Mouse (Mus musculus) intestine, embryonic 16.5 days (tissue): ENCODE results near the gene Aacs. TPM values are rescaled to one million over a fixed set of nuclear protein-coding genes. Genes with fewer than 3 reads are reported as not detected.

Experiments used
- ATAC-seq: fragments of 200-750 bp; cut with Nextera tagmentation; 2 replicates; pipeline ENCODE4 v1.8.0; 2017; ENCODE audit warnings: moderate TSS enrichment, moderate library complexity
- H3K27ac ChIP-seq: fragments of 300-500 bp; sonication (generic); 2 replicates; pipeline ENCODE4 v1.5.1; 2014; ENCODE audit warnings: mild to moderate bottlenecking, low read length
- H3K27me3 ChIP-seq: fragments of 300-500 bp; sonication (generic); replicated peaks from 2 replicates; pipeline ENCODE4 v1.6.1; 2014; ENCODE audit warnings: low read length, control low read depth, mixed read lengths; ENCODE audit not compliant: control insufficient read depth, insufficient read depth
- H3K36me3 ChIP-seq: fragments of 300-500 bp; sonication (generic); 2 replicates; pipeline ENCODE4 v1.6.1; 2014; ENCODE audit warnings: low read length, control low read depth; ENCODE audit not compliant: control insufficient read depth, insufficient read depth
- H3K4me1 ChIP-seq: fragments of 300-500 bp; sonication (generic); 2 replicates; pipeline ENCODE4 v1.6.1; 2014; ENCODE audit warnings: low read length, control low read depth, mixed read lengths; ENCODE audit not compliant: control insufficient read depth, insufficient read depth
- H3K4me2 ChIP-seq: fragments of 300-500 bp; sonication (generic); 2 replicates; pipeline ENCODE4 v1.6.1; 2014; ENCODE audit warnings: low read depth, low read length, control low read depth
- H3K4me3 ChIP-seq: fragments of 300-500 bp; sonication (generic); 2 replicates; pipeline ENCODE4 v1.5.1; 2014; ENCODE audit warnings: mild to moderate bottlenecking, low read length
- H3K9ac ChIP-seq: fragments of 300-500 bp; sonication (generic); 2 replicates; pipeline ENCODE4 v1.6.1; 2014; ENCODE audit warnings: low read depth, low read length
- H3K9me3 ChIP-seq: fragments of 300-500 bp; sonication (generic); 2 replicates; pipeline ENCODE4 v1.6.1; 2016; ENCODE audit warnings: low read length, control low read depth; ENCODE audit not compliant: control insufficient read depth
- WGBS: fragments of 180-500 bp; shearing (Covaris S2); extraction: QIAGEN DNeasy Blood & Tissue Kit; methylation state at CpG from one replicate; pipeline ENCODE4 v1.1.7; 2014; 5-methylcytosine and 5-hydroxymethylcytosine counted together
- polyA plus RNA-seq: library from polyadenylated mRNA; unstranded; fragments of >200 nt; fragmentation: Nextera tagmentation; extraction: Ambion mirVana; gene quantifications from 2 replicates; pipeline ENCODE4 v1.2.1, GENCODE M21; 2015

Aacs gene
- polyA plus RNA-seq, 1 experiment from 2014 or later, result 83.5 TPM

- peaks cover 35% of the 10 kb centered on the region for H3K36me3 ChIP-seq
- no peak overlapping the region for H3K4me2 ChIP-seq
- no peak overlapping the region for H3K4me3 ChIP-seq
- no peaks in the 10 kb centered on the region for H3K4me1 ChIP-seq
- no peak for ATAC-seq
- WGBS, result 89% methylated on average over 12 of the region's 12 CpGs
- H3K27ac ChIP-seq, result no peak overlapping the region
- H3K9me3 ChIP-seq, result no peaks in the 10 kb centered on the region
- H3K9ac ChIP-seq, result no peak overlapping the region
- no peaks in the 10 kb centered on the region for H3K27me3 ChIP-seq
Measured at GRCm38 (mm10) chr5:125515006-125515405, 39.4 kb downstream of the Aacs start.

GRCm38 (mm10) chr5:125518640-125519039 is 43.0 kb downstream of the Aacs start:
- ATAC-seq, result no peak
- H3K27me3 ChIP-seq, result no peaks in the 10 kb centered on the region
- H3K4me1 ChIP-seq, result no peaks in the 10 kb centered on the region
- H3K27ac ChIP-seq, result no peak overlapping the region
- H3K36me3 ChIP-seq, result peaks cover 21% of the 10 kb centered on the region
- 70% methylated on average over 5 of the region's 5 CpGs for WGBS
- no peak overlapping the region for H3K4me3 ChIP-seq
- H3K9ac ChIP-seq, result no peak overlapping the region
- no peak overlapping the region for H3K4me2 ChIP-seq
- no peaks in the 10 kb centered on the region for H3K9me3 ChIP-seq

GRCm38 (mm10) chr5:125520930-125521590 is 45.4 kb downstream of the Aacs start:
- H3K27me3 ChIP-seq, result no peaks in the 10 kb centered on the region
- 20% methylated on average over 15 of the region's 15 CpGs for WGBS
- no peak overlapping the region for H3K9ac ChIP-seq
- peaks cover under 1% of the 10 kb centered on the region; the same call in 1 of the 2 replicates for H3K9me3 ChIP-seq
- H3K36me3 ChIP-seq, result peaks cover 11% of the 10 kb centered on the region; the same call in 1 of the 2 replicates
- H3K4me3 ChIP-seq, result no peak overlapping the region
- ATAC-seq, result peak; percentile 32; the same call in 1 of the 2 replicates
- H3K4me2 ChIP-seq, result no peak overlapping the region
- no peak overlapping the region for H3K27ac ChIP-seq
- no peaks in the 10 kb centered on the region for H3K4me1 ChIP-seq

GRCm38 (mm10) chr5:125523361-125523760 is 47.7 kb downstream of the Aacs start:
- Histone ChIP-seq H3K4me1 (no peaks in the 10 kb centered on the region), H3K9me3 (peaks cover 6% of the 10 kb centered on the region; the same call in 1 of the 2 replicates), H3K4me3 (no peak overlapping the region), H3K9ac (no peak overlapping the region), H3K4me2 (no peak overlapping the region), H3K36me3 (no peaks in the 10 kb centered on the region), H3K27ac (no peak overlapping the region), H3K27me3 (0 out of 2 replicates have a peak, but pooled peaks cover under 1% of the 10 kb centered on the region)
- ATAC-seq, result no peak
- 75% methylated on average over 2 of the region's 2 CpGs for WGBS

- 55% methylated on average over 5 of the region's 5 CpGs for WGBS
- Histone ChIP-seq H3K4me1 (no peaks in the 10 kb centered on the region), H3K4me3 (no peak overlapping the region), H3K9ac (no peak overlapping the region), H3K9me3 (peaks cover 6% of the 10 kb centered on the region; the same call in 1 of the 2 replicates), H3K27me3 (peaks cover 14% of the 10 kb centered on the region; the same call in 1 of the 2 replicates), H3K4me2 (no peak overlapping the region), H3K36me3 (no peaks in the 10 kb centered on the region), H3K27ac (no peak overlapping the region)
- no peak for ATAC-seq
Measured at GRCm38 (mm10) chr5:125525516-125525915, 49.9 kb downstream of the Aacs start.

- H3K4me2 ChIP-seq, result no peak overlapping the region
- H3K27ac ChIP-seq, result no peak overlapping the region
- H3K9ac ChIP-seq, result no peak overlapping the region
- H3K9me3 ChIP-seq, result peaks cover 6% of the 10 kb centered on the region; the same call in 1 of the 2 replicates
- H3K36me3 ChIP-seq, result no peaks in the 10 kb centered on the region
- ATAC-seq, result no peak
- H3K27me3 ChIP-seq, result peaks cover 21% of the 10 kb centered on the region
- 73% methylated on average over 4 of the region's 4 CpGs for WGBS
- no peaks in the 10 kb centered on the region for H3K4me1 ChIP-seq
- H3K4me3 ChIP-seq, result no peak overlapping the region
Measured at GRCm38 (mm10) chr5:125526464-125526863, 50.9 kb downstream of the Aacs start.

GRCm38 (mm10) chr5:125529109-125529508 is 53.5 kb downstream of the Aacs start:
- WGBS, result 3% methylated on average over 5 of the region's 5 CpGs
- peak; percentile 25; the same call in 1 of the 2 replicates for ATAC-seq
- no peak overlapping the region for H3K27ac ChIP-seq
- H3K4me3 ChIP-seq, result no peak overlapping the region
- no peak overlapping the region for H3K4me2 ChIP-seq
- H3K9me3 ChIP-seq, result peaks cover 6% of the 10 kb centered on the region; the same call in 1 of the 2 replicates
- H3K9ac ChIP-seq, result no peak overlapping the region
- peaks cover 7% of the 10 kb centered on the region for H3K4me1 ChIP-seq
- no peaks in the 10 kb centered on the region for H3K36me3 ChIP-seq
- H3K27me3 ChIP-seq, result peaks cover 47% of the 10 kb centered on the region

GRCm38 (mm10) chr5:125531634-125532033 is 56.0 kb downstream of the Aacs start, which contains the start of gene Tmem132b:
Gene Tmem132b, plus strand, starts transcription at chr5:125531774.
- H3K36me3 ChIP-seq, result no peaks in the 10 kb centered on the region
- no peak for ATAC-seq
- H3K4me3 ChIP-seq, result peak within 1 kb of the TSS; percentile 47
- no peaks in the 10 kb centered on the region for H3K9me3 ChIP-seq
- H3K27ac ChIP-seq, result no peak within 1 kb of the TSS
- 1% methylated on average over 25 of the region's 25 CpGs for WGBS
- peak within 1 kb of the TSS; percentile 19 for H3K9ac ChIP-seq
- peak within 1 kb of the TSS; percentile 83 for H3K4me2 ChIP-seq
- peaks cover 67% of the 10 kb centered on the region for H3K27me3 ChIP-seq
- H3K4me1 ChIP-seq, result peaks cover 11% of the 10 kb centered on the region

GRCm38 (mm10) chr5:125532191-125532544 is 56.6 kb downstream of the Aacs start:
- Histone ChIP-seq H3K4me3 (peak overlapping the region; percentile 47), H3K4me2 (peak overlapping the region; percentile 83), H3K36me3 (no peaks in the 10 kb centered on the region), H3K9ac (peak overlapping the region; percentile 19; the same call in 1 of the 2 replicates), H3K27ac (no peak overlapping the region), H3K27me3 (peaks cover 69% of the 10 kb centered on the region), H3K9me3 (no peaks in the 10 kb centered on the region), H3K4me1 (peaks cover 11% of the 10 kb centered on the region)
- peak; percentile 31 for ATAC-seq
- WGBS, result 0% methylated on average over 12 of the region's 30 CpGs
